Mouse (Mus musculus) ovary, adult 18-20 months (tissue): ENCODE data around the gene Prl2c3.
"Not testable (repeated sequence)": the region's sequence is repeated elsewhere in the genome, so short reads cannot be mapped to it uniquely, and the experiment has no call there.

Experiments
- DNase-seq: peaks from one replicate; pipeline ENCODE4 v3.0.0; 2022; ENCODE audit warnings: low spot score, mixed read lengths

The Prl2c3 gene

DNA sequence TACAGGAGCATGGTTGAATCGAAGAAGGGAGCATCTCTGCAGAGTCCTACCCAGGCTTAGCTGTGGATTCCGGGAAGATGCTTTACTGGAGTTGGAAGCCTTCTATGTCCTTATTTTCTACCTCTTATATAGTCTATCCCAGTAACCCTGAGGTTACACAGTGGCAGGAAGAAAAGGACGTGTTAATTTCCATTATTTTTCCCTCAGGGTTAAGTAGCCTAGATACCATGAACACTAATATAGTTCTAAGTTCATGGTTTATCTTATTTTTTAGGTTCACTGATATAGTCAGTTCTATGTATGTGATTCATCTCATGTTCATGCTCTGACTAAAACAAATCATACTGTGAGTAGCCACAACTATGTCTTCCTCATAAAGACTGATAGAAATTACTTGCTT is at the start of gene Prl2c3:
Prl2c3 (minus strand) TSS at position 101 of the 400 bp plus-strand sequence.
- not testable (repeated sequence) for DNase-seq

DNA sequence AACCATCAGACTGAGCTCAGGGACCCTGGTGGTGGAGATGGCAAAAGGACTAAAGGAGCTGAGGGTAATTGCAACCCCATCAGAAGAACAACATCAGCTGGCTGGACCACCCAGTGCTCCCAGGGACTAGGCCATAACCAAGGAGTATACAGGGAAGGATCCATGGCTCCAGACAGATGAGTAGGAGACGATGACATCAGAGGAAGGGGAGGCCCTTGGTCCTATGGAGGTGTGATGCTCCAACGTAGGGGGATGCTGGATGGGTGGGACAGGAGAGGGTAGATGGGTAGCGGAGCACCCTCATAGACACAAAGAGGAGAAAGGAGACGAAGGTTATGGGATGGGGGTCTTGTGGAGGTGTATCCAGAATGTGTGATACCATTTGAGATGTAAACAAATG is 48.4 kb upstream of the Prl2c3 start:
- not testable (repeated sequence) for DNase-seq

DNA sequence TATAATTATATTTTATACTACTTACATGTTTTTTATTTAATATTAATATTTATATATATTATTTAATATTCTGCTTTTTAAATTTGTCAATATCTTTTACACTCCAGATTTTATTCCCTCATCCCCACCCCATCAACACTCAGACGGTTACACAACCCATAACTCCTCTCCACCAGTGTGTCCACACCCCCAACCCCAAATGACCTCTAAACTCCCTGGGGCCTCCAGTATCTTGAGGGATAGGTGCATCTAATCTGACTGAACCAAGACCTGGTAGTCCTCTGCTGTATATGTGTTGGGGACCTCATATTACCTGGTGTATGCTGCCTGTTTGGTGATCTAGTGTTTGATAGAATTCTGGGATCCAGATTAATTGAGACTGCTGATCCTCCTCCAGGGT is 44.8 kb upstream of the Prl2c3 start:
- not testable (repeated sequence) for DNase-seq

DNA sequence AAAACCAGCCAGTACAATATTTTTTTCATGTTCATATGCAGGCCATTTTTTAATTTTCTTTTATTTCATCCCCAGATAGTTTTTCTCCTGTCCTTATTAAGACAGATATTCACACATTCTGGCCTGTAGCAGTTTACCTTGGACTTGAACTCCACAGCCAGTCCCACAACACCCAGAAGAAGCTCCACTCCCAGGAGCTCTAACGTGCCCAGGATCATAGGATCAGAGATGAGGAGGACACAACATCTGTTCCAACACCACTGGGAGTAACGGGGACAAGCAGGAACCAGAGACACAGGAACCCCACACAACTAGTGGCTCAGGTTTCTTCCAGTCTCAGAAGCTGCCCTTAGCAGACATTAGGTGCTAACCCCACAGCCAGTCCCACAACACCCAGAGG is 37.7 kb upstream of the Prl2c3 start:
- DNase-seq, result not testable (repeated sequence)

DNA sequence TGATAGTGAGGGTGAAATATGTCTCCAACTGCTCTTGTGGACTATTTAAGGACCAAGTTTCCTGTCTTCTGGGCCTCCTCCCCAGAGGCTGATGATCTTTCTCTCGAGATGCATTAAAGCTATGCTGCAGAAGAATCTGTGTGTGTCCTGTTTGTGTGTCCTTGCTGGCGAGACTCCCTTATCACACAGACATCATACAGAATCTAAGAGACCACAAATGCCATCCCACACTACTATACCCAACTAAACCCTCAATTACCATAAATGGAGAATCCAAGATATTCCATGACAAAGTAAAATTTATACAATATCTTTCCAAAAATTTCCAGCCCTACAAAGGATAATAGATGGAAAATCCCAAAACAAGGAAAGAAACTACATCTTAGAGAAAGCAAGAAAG is 31.9 kb upstream of the Prl2c3 start:
- no peak for DNase-seq

DNA sequence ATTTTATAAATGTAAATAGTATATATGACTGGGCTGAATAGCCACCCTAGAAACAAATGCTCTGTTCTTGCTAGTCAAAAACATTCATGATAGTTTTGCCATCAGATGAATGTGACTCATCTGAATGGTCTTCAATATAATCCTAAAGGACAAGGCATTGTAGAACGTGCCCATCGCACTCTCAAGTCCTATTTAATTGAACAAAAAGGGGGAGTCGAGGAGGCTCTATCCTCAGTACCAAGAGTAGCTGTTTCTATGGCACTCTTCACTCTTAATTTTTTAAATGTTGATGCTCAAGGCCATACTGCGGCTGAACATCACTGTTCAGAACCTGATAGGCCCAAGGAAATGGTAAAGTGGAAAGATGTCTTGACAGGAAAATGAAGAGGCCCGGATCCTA is 29.2 kb upstream of the Prl2c3 start:
- no peak for DNase-seq

DNA sequence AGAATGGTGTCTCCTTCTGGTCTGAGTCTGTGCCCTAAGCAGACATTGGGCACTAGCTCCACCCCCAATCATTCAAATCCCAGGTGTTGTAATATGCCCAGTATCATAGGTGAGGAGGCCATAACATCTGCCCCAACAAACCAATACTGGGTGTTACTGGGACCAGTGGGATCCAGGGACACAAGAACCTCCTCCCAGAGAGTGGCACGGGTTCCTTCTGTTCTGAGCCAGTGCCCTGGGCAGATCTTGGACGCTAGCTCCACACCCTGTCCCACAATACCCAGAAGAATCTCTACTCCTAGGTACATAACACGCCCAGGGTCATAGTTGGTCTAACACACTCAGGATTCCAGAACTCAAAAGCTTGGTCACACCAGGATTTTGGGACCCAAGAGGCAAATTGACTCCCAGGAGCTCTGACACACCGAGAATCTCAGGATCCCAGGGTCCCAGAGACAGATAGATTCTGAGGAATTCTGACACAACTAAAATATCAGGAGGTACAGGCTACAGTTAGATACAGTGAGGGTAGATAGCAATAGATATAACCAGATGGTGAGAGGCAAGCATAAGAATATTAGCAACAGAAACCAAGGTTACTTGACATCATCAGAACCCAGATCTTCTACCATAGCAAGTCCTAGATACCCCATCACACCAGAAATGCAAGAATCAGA is 24.8 kb upstream of the Prl2c3 start:
- not testable (repeated sequence) for DNase-seq

DNA sequence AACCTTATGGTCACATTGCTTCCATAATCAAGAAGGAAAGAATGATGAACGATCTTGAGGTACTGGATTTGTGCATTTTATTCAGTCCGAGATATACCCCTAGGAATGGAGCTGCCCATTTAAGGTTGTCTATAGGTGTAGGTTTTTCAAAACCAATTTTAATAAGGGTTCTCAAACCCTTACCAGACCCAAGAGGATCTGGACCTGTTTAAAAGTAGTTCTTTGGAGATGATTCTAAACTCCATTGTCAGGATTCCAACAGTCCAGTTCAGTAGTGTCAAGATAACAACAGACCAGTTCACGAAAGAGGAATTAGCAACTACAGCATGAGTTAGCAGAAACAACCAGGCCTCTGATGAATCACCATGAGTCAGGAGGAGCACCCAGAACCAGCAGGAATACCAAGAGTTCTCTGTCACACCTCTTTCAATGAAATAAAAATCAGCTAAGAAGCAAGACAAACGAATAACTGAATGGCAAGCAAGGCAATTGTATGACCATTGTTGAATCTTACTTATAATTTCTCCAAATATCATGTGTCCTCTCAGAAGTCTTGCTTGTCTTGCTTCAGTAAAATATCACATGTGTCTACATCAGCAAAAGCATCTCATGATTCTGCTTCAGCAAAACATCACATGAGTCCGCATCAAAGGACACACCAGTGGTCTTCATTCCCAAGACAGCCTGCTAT is 14.0 kb upstream of the Prl2c3 start:
- DNase-seq, result not testable (repeated sequence)

DNA sequence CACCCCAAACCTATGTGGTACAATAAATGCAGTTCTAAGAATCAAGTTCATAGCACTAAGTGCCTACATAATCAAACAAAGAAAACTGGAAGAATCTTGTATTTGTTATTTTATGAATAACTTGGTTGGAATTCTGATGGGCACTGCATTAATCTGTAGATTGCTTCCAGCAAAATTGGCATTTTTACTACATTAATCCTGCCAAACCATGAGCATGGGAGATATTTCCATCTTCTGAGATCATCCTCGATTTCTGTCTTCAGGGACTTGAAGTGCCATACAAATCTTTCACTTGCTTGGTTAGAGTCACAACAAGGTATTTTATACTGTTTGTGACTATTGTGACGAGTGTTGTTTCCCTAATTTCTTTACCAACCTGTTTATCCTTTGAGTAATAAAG is 9.7 kb upstream of the Prl2c3 start:
- no peak for DNase-seq

DNA sequence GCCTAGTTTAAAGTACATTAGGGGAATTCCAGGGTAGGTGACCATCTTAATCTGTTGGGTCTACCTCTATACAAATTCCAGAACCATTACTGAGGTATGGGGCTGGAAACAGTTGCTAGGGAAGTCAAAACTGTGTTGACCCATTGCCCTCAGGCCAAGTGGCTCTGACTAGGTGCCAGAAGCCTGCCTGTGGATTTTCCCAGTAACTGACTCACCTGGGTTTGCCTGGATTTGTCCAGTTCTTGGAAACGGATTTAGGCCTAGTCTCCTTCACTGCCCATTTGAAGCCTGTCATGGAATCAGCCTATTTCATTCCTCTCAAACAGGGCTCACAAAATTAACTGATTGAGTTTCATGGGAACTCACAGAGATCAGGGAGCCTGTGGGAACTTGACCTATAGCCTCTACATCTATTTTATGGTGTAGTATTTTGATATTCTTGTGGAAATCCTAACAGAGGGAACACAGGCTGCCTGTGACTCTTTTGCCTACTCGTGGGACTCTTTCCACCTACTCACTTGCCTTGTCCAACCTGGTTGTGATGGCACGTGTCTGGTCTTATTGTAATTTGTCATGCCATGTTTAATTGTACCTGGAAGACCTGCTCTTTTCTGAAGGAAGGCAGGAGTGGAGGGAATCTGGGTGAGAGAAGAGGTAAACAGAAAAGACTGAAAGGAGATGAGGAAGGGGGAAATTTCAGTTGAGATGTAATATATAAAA is 9.1 kb upstream of the Prl2c3 start:
- DNase-seq, result not testable (repeated sequence)

DNA sequence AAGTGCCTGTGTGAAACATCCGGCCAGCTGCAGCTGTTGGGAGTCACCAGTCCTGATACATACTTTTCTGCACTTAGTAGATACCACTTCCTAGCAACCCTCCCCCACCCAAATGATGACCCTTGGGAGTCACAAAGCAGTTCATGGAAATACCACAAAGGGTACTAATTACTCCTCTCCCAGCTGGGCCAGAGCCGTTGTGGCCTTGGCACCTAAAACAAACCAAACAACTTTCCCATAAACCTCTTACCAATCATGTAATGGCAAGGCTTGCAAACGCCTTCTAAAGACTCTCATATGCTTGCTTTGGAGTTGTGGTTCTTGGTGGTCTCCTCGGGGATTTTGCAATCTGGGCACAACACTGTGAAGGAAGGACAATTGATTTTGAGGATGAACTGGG is 6.6 kb upstream of the Prl2c3 start:
- not testable (repeated sequence) for DNase-seq

DNA sequence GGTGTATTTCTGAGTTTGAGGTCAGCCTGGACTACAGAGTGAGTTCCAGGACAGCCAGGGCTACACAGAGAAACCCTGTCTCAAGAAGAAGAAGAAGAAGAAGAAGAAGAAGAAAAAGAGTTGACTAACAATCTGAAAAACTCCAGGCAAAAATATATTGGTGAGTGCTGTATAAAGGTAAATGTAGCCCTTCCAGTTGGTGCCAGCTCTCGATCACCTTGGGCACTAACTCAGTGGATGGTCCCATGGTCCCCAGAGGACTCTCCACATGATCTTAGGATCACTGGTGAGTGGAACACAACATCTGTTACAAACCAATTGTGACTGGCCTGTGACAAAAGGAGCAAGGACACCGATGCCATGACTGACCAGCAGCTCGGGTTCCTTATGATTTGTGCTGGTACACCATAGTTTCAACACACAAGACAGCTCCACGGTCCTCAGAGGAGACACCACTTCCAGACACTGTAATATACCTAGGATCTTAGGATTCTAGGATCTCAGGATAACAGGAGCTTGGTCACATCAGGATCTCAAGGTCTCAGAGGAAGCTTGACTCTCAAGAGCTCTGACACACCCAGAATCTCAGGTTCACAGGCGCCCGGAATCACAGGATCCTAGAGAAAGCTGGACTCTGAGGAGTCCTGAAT is 30.3 kb downstream of the Prl2c3 start:
- DNase-seq, result not testable (repeated sequence)
